Mouse (Mus musculus): ENCODE data around the gene Smg9. TPM values are rescaled to one million over a fixed set of nuclear protein-coding genes. Genes with fewer than 3 reads are reported as not detected.
"Not testable (repeated sequence)": the region's sequence is repeated elsewhere in the genome, so short reads cannot be mapped to it uniquely, and the experiment has no call there.

Smg9 gene
- polyA plus RNA-seq, 1 experiment from 2014 or later: 27.0 TPM

GRCm38 (mm10) chr7:24394475-24395161 is 4.8 kb upstream of the Smg9 start:
- Histone ChIP-seq H3K27ac (peak overlapping the region; percentile 18; the same call in 1 of the 2 replicates), H3K9ac (no peak overlapping the region), H3K36me3 (no peaks in the 10 kb centered on the region), H3K4me3 (no peak overlapping the region), H3K4me2 (no peak overlapping the region), H3K27me3 (no peaks in the 10 kb centered on the region), H3K4me1 (peaks cover 25% of the 10 kb centered on the region), H3K9me3 (no peaks in the 10 kb centered on the region)
- 52% methylated on average over 15 of the region's 15 CpGs for WGBS
- no peak for ATAC-seq (ENCODE audit: insufficient number of reproducible peaks, insufficient read depth, low FRiP score, low TSS enrichment, low read depth)

- no peak overlapping the region for H3K4me2 ChIP-seq
- H3K4me3 ChIP-seq: no peak overlapping the region
- ATAC-seq (ENCODE audit: insufficient number of reproducible peaks, insufficient read depth, low FRiP score, low TSS enrichment, low read depth): no peak
- H3K9ac ChIP-seq: 0 out of 2 replicates have a peak overlapping the region, but pooled peaks have one; percentile 32
- H3K4me1 ChIP-seq: peaks cover 12% of the 10 kb centered on the region; the same call in 1 of the 2 replicates
- H3K27ac ChIP-seq: no peak overlapping the region
- 77% methylated on average over 11 of the region's 11 CpGs for WGBS
- no peaks in the 10 kb centered on the region for H3K9me3 ChIP-seq
- no peaks in the 10 kb centered on the region for H3K36me3 ChIP-seq
- no peaks in the 10 kb centered on the region for H3K27me3 ChIP-seq
These were observed 2.6 kb upstream of the Smg9 start for GRCm38 (mm10) chr7:24396832-24397231.

- H3K36me3 ChIP-seq: peaks cover 15% of the 10 kb centered on the region
- H3K4me2 ChIP-seq: no peak overlapping the region
- ATAC-seq (ENCODE audit: insufficient number of reproducible peaks, insufficient read depth, low FRiP score, low TSS enrichment, low read depth): no peak
- no peak overlapping the region for H3K9ac ChIP-seq
- peaks cover 9% of the 10 kb centered on the region for H3K9me3 ChIP-seq
- peaks cover 12% of the 10 kb centered on the region; the same call in 1 of the 2 replicates for H3K4me1 ChIP-seq
- no peak overlapping the region for H3K4me3 ChIP-seq
- no peaks in the 10 kb centered on the region for H3K27me3 ChIP-seq
- H3K27ac ChIP-seq: no peak overlapping the region
- 92% methylated on average over 8 of the region's 8 CpGs for WGBS
These were observed 980 bp upstream of the Smg9 start for GRCm38 (mm10) chr7:24398364-24398913.

- peak overlapping the region; percentile 66 for H3K4me2 ChIP-seq
- H3K27me3 ChIP-seq: no peaks in the 10 kb centered on the region
- peak overlapping the region; percentile 79 for H3K9ac ChIP-seq
- H3K4me1 ChIP-seq: 0 out of 2 replicates have a peak, but pooled peaks cover 3% of the 10 kb centered on the region
- H3K27ac ChIP-seq: peak overlapping the region; percentile 97
- 24% methylated on average over 3 of the region's 3 CpGs for WGBS
- H3K9me3 ChIP-seq: peaks cover 9% of the 10 kb centered on the region
- H3K4me3 ChIP-seq: peak overlapping the region; percentile 62
- ATAC-seq (ENCODE audit: insufficient number of reproducible peaks, insufficient read depth, low FRiP score, low TSS enrichment, low read depth): no peak
- H3K36me3 ChIP-seq: peaks cover 30% of the 10 kb centered on the region
These were observed 648 bp downstream of the Smg9 start for GRCm38 (mm10) chr7:24400082-24400452.

GRCm38 (mm10) chr7:24400489-24400888 is 1.1 kb downstream of the Smg9 start:
- ATAC-seq (ENCODE audit: insufficient number of reproducible peaks, insufficient read depth, low FRiP score, low TSS enrichment, low read depth); H3K4me1 ChIP-seq; H3K9me3 ChIP-seq; H3K27me3 ChIP-seq; H3K9ac ChIP-seq; H3K27ac ChIP-seq: not testable (repeated sequence)
- peak overlapping the region; percentile 66 for H3K4me2 ChIP-seq
- H3K4me3 ChIP-seq: peak overlapping the region; percentile 62
- 92% methylated on average over 4 of the region's 4 CpGs for WGBS
- H3K36me3 ChIP-seq: peaks cover 34% of the 10 kb centered on the region

- Histone ChIP-seq H3K9ac (no peak overlapping the region), H3K9me3 (peaks cover 9% of the 10 kb centered on the region), H3K27ac (no peak overlapping the region), H3K4me1 (peaks cover 9% of the 10 kb centered on the region; the same call in 1 of the 2 replicates), H3K4me2 (no peak overlapping the region), H3K4me3 (no peak overlapping the region), H3K36me3 (peaks cover 53% of the 10 kb centered on the region), H3K27me3 (no peaks in the 10 kb centered on the region)
- no peak for ATAC-seq (ENCODE audit: insufficient number of reproducible peaks, insufficient read depth, low FRiP score, low TSS enrichment, low read depth)
- WGBS: 96% methylated on average over 9 of the region's 9 CpGs
These were observed 3.4 kb downstream of the Smg9 start for GRCm38 (mm10) chr7:24402851-24403250.

- 0 out of 2 replicates have a peak overlapping the region, but pooled peaks have one; percentile 16 for H3K9ac ChIP-seq
- no peak overlapping the region for H3K4me3 ChIP-seq
- peaks cover 9% of the 10 kb centered on the region for H3K9me3 ChIP-seq
- no peak overlapping the region for H3K27ac ChIP-seq
- H3K4me1 ChIP-seq: peaks cover 8% of the 10 kb centered on the region; the same call in 1 of the 2 replicates
- H3K27me3 ChIP-seq: no peaks in the 10 kb centered on the region
- no peak for ATAC-seq (ENCODE audit: insufficient number of reproducible peaks, insufficient read depth, low FRiP score, low TSS enrichment, low read depth)
- peaks cover 64% of the 10 kb centered on the region for H3K36me3 ChIP-seq
- WGBS: 93% methylated on average over 13 of the region's 13 CpGs
- no peak overlapping the region for H3K4me2 ChIP-seq
These were observed 6.2 kb downstream of the Smg9 start for GRCm38 (mm10) chr7:24405649-24406048.

- WGBS: 42% methylated on average over 5 of the region's 5 CpGs
- H3K36me3 ChIP-seq: peaks cover 66% of the 10 kb centered on the region
- no peaks in the 10 kb centered on the region for H3K27me3 ChIP-seq
- H3K4me1 ChIP-seq: peaks cover 7% of the 10 kb centered on the region; the same call in 1 of the 2 replicates
- H3K9me3 ChIP-seq: peaks cover 9% of the 10 kb centered on the region
- H3K9ac ChIP-seq: 0 out of 2 replicates have a peak overlapping the region, but pooled peaks have one; percentile 16
- H3K27ac ChIP-seq: no peak overlapping the region; the same call in 1 of the 2 replicates
- H3K4me2 ChIP-seq: no peak overlapping the region
- no peak overlapping the region for H3K4me3 ChIP-seq
- ATAC-seq (ENCODE audit: insufficient number of reproducible peaks, insufficient read depth, low FRiP score, low TSS enrichment, low read depth): no peak
These were observed 7.3 kb downstream of the Smg9 start for GRCm38 (mm10) chr7:24406528-24407344.

GRCm38 (mm10) chr7:24408186-24408585 is 8.8 kb downstream of the Smg9 start:
- ATAC-seq (ENCODE audit: insufficient number of reproducible peaks, insufficient read depth, low FRiP score, low TSS enrichment, low read depth): no peak
- H3K4me1 ChIP-seq: peaks cover 7% of the 10 kb centered on the region; the same call in 1 of the 2 replicates
- no peaks in the 10 kb centered on the region for H3K27me3 ChIP-seq
- no peak overlapping the region for H3K4me2 ChIP-seq
- no peaks in the 10 kb centered on the region for H3K9me3 ChIP-seq
- H3K36me3 ChIP-seq: peaks cover 64% of the 10 kb centered on the region
- no peak overlapping the region for H3K4me3 ChIP-seq
- H3K27ac ChIP-seq: no peak overlapping the region
- 89% methylated on average over 9 of the region's 9 CpGs for WGBS
- no peak overlapping the region for H3K9ac ChIP-seq

GRCm38 (mm10) chr7:24410123-24410522 is 10.7 kb downstream of the Smg9 start:
- no peak overlapping the region for H3K4me3 ChIP-seq
- no peak for ATAC-seq (ENCODE audit: insufficient number of reproducible peaks, insufficient read depth, low FRiP score, low TSS enrichment, low read depth)
- H3K9ac ChIP-seq: no peak overlapping the region
- no peaks in the 10 kb centered on the region for H3K9me3 ChIP-seq
- 88% methylated on average over 6 of the region's 6 CpGs for WGBS
- no peak overlapping the region for H3K4me2 ChIP-seq
- peaks cover 7% of the 10 kb centered on the region; the same call in 1 of the 2 replicates for H3K4me1 ChIP-seq
- H3K36me3 ChIP-seq: peaks cover 53% of the 10 kb centered on the region
- no peak overlapping the region for H3K27ac ChIP-seq
- no peaks in the 10 kb centered on the region for H3K27me3 ChIP-seq

GRCm38 (mm10) chr7:24410831-24411230 is 11.4 kb downstream of the Smg9 start:
- Histone ChIP-seq H3K4me3 (no peak overlapping the region), H3K9me3 (no peaks in the 10 kb centered on the region), H3K4me2 (no peak overlapping the region), H3K9ac (no peak overlapping the region), H3K27me3 (no peaks in the 10 kb centered on the region), H3K27ac (no peak overlapping the region), H3K4me1 (peaks cover 7% of the 10 kb centered on the region; the same call in 1 of the 2 replicates), H3K36me3 (peaks cover 46% of the 10 kb centered on the region)
- no peak for ATAC-seq (ENCODE audit: insufficient number of reproducible peaks, insufficient read depth, low FRiP score, low TSS enrichment, low read depth)
- 88% methylated on average over 3 of the region's 3 CpGs for whole genome bisulfite sequencing
